Mouse (Mus musculus) stomach, postnatal 0 days (tissue): Measurements from ENCODE around the gene Ip6k2. TPM values are rescaled to one million over a fixed set of nuclear protein-coding genes. Genes with fewer than 3 reads are reported as not detected.

Source experiments
- ATAC-seq: fragments of 200-750 bp; cut with Nextera tagmentation; 2 replicates; pipeline ENCODE4 v1.8.0; 2017; ENCODE audit not compliant: low FRiP score, low TSS enrichment
- DNase-seq: peaks from one replicate; pipeline ENCODE4 v3.0.0-alpha.2; 2016; ENCODE audit warnings: low spot score
- H3K27ac ChIP-seq: fragments of 300-500 bp; sonication (generic); replicated peaks from 2 replicates; pipeline ENCODE4 v1.5.1; 2014; ENCODE audit warnings: mild to moderate bottlenecking, control low read depth
- H3K27me3 ChIP-seq: fragments of 300-500 bp; sonication (generic); 2 replicates; pipeline ENCODE4 v1.6.1; 2014; ENCODE audit warnings: low read length; ENCODE audit not compliant: control insufficient read depth, insufficient read depth
- H3K36me3 ChIP-seq: fragments of 300-500 bp; sonication (generic); 2 replicates; pipeline ENCODE4 v1.6.1; 2014; ENCODE audit warnings: low read length, mixed read lengths; ENCODE audit not compliant: control insufficient read depth, insufficient read depth
- H3K4me1 ChIP-seq: fragments of 300-500 bp; sonication (generic); replicated peaks from 2 replicates; pipeline ENCODE4 v1.6.1; 2014; ENCODE audit warnings: antibody characterized with exemption; ENCODE audit not compliant: control insufficient read depth, insufficient read depth
- H3K4me2 ChIP-seq: fragments of 300-500 bp; sonication (generic); replicated peaks from 2 replicates; pipeline ENCODE4 v1.6.1; 2014; ENCODE audit warnings: low read depth, mild to moderate bottlenecking, control low read depth, moderate library complexity
- H3K4me3 ChIP-seq: fragments of 300-500 bp; sonication (generic); 2 replicates; pipeline ENCODE4 v1.5.1; 2014; ENCODE audit warnings: low read depth, low read length, control low read depth
- H3K9ac ChIP-seq: fragments of 300-500 bp; sonication (generic); 2 replicates; pipeline ENCODE4 v1.6.1; 2014; ENCODE audit warnings: mild to moderate bottlenecking, low read length, control low read depth, mixed read lengths
- H3K9me3 ChIP-seq: fragments of 300-500 bp; sonication (generic); 2 replicates; pipeline ENCODE4 v1.6.1; 2016; ENCODE audit warnings: low read length; ENCODE audit not compliant: control insufficient read depth
- CTCF ChIP-seq: IDR thresholded peaks from 2 replicates; pipeline ENCODE4 v1.5.1; 2016; ENCODE audit warnings: antibody characterized with exemption, low read depth, mild to moderate bottlenecking, moderate library complexity
- EP300 ChIP-seq: optimal IDR thresholded peaks from 2 replicates; pipeline ENCODE3; 2016; ENCODE audit warnings: antibody characterized with exemption
- WGBS: fragments of 180-500 bp; shearing (Covaris S2); extraction: QIAGEN DNeasy Blood & Tissue Kit; methylation state at CpG from one replicate; pipeline ENCODE4 v1.1.7; 2014; 5-methylcytosine and 5-hydroxymethylcytosine counted together
- polyA plus RNA-seq: library from polyadenylated mRNA; unstranded; fragments of >200 nt; fragmentation: Nextera tagmentation; extraction: Ambion mirVana; gene quantifications from 2 replicates; pipeline ENCODE4 v1.2.1, GENCODE M21; 2015

The Ip6k2 gene
- polyA plus RNA-seq, 1 experiment from 2014 or later, result 35.7 TPM

GRCm38 (mm10) chr9:108810516-108810915 is 26.9 kb downstream of the Ip6k2 start:
- ATAC-seq (no peak), DNase-seq (no peak)
- H3K36me3 ChIP-seq, result peaks cover 8% of the 10 kb centered on the region
- H3K4me2 ChIP-seq, result no peak overlapping the region
- H3K27me3 ChIP-seq, result no peaks in the 10 kb centered on the region
- H3K9me3 ChIP-seq, result no peaks in the 10 kb centered on the region
- no peak for TF ChIP-seq EP300
- no peak for TF ChIP-seq CTCF
- no peak overlapping the region for H3K4me3 ChIP-seq
- no peak overlapping the region for H3K9ac ChIP-seq
- WGBS, result 75% methylated on average over 5 of the region's 5 CpGs
- H3K4me1 ChIP-seq, result peaks cover 2% of the 10 kb centered on the region; the same call in 1 of the 2 replicates
- H3K27ac ChIP-seq, result no peak overlapping the region

GRCm38 (mm10) chr9:108815557-108815956 is 32.0 kb downstream of the Ip6k2 start:
- no peak overlapping the region for H3K4me2 ChIP-seq
- no peaks in the 10 kb centered on the region for H3K9me3 ChIP-seq
- peaks cover 13% of the 10 kb centered on the region for H3K36me3 ChIP-seq
- ATAC-seq, result no peak
- H3K4me1 ChIP-seq, result no peaks in the 10 kb centered on the region
- TF ChIP-seq CTCF, result no peak
- no peak for TF ChIP-seq EP300
- no peak for DNase-seq
- no peaks in the 10 kb centered on the region for H3K27me3 ChIP-seq
- no peak overlapping the region for H3K9ac ChIP-seq
- 85% methylated on average over 7 of the region's 7 CpGs for WGBS
- no peak overlapping the region for H3K4me3 ChIP-seq
- no peak overlapping the region for H3K27ac ChIP-seq

GRCm38 (mm10) chr9:108819495-108819894 is 35.9 kb downstream of the Ip6k2 start:
- Histone ChIP-seq H3K9me3 (no peaks in the 10 kb centered on the region), H3K27me3 (peaks cover 2% of the 10 kb centered on the region; the same call in 1 of the 2 replicates), H3K9ac (no peak overlapping the region), H3K36me3 (peaks cover 6% of the 10 kb centered on the region; the same call in 1 of the 2 replicates), H3K4me2 (no peak overlapping the region), H3K4me3 (no peak overlapping the region), H3K27ac (no peak overlapping the region), H3K4me1 (no peaks in the 10 kb centered on the region)
- 56% methylated on average over 3 of the region's 3 CpGs for WGBS
- ATAC-seq (no peak), DNase-seq (peak; percentile 64)
- TF ChIP-seq EP300, result no peak
- TF ChIP-seq CTCF, result peak; percentile 80

- no peak for ATAC-seq
- no peak overlapping the region for H3K4me3 ChIP-seq
- no peak for DNase-seq
- no peaks in the 10 kb centered on the region for H3K9me3 ChIP-seq
- peaks cover 6% of the 10 kb centered on the region; the same call in 1 of the 2 replicates for H3K36me3 ChIP-seq
- TF ChIP-seq CTCF, result no peak
- no peak for TF ChIP-seq EP300
- H3K27me3 ChIP-seq, result peaks cover 5% of the 10 kb centered on the region
- no peak overlapping the region for H3K9ac ChIP-seq
- H3K4me1 ChIP-seq, result no peaks in the 10 kb centered on the region
- H3K27ac ChIP-seq, result no peak overlapping the region
- 60% methylated on average over 5 of the region's 5 CpGs for WGBS
- H3K4me2 ChIP-seq, result no peak overlapping the region
Measured at GRCm38 (mm10) chr9:108820077-108820476, 36.5 kb downstream of the Ip6k2 start.

- Histone ChIP-seq H3K27ac (no peak overlapping the region), H3K9me3 (no peaks in the 10 kb centered on the region), H3K27me3 (peaks cover 21% of the 10 kb centered on the region), H3K9ac (no peak overlapping the region), H3K4me2 (no peak overlapping the region), H3K4me1 (0 out of 2 replicates have a peak, but pooled peaks cover 5% of the 10 kb centered on the region), H3K4me3 (no peak overlapping the region), H3K36me3 (no peaks in the 10 kb centered on the region)
- ATAC-seq, result no peak
- WGBS, result 5% methylated on average over 25 of the region's 25 CpGs
- TF ChIP-seq EP300 (no peak), CTCF (no peak)
- DNase-seq, result no peak
Measured at GRCm38 (mm10) chr9:108824144-108824685, 40.6 kb downstream of the Ip6k2 start.

GRCm38 (mm10) chr9:108824755-108825413 is 41.3 kb downstream of the Ip6k2 start:
- DNase-seq, result no peak
- Histone ChIP-seq H3K9ac (no peak overlapping the region), H3K4me3 (no peak overlapping the region), H3K27ac (no peak overlapping the region), H3K36me3 (no peaks in the 10 kb centered on the region), H3K9me3 (no peaks in the 10 kb centered on the region), H3K4me2 (no peak overlapping the region), H3K27me3 (peaks cover 21% of the 10 kb centered on the region), H3K4me1 (0 out of 2 replicates have a peak, but pooled peaks cover 5% of the 10 kb centered on the region)
- ATAC-seq, result 0 out of 2 replicates have a peak, but pooled peaks have one; percentile 7
- TF ChIP-seq EP300 (no peak), CTCF (no peak)
- WGBS, result 1% methylated on average over 31 of the region's 31 CpGs
